Mouse (Mus musculus) ovary, adult 10 weeks (tissue): Measurements from ENCODE around the gene Vmn1r171. TPM values are rescaled to one million over a fixed set of nuclear protein-coding genes. Genes with fewer than 3 reads are reported as not detected.

ENCODE experiments used
- polyA plus RNA-seq: library from polyadenylated mRNA; stranded (reverse); fragments of 350-450 nt; fragmentation: Illumina TruSeq; extraction: RNeasy Lipid Tissue Mini Kit (QIAGEN cat#74804); gene quantifications from one replicate; pipeline ENCODE4 v1.2.3, GENCODE M21; 2014

Gene Vmn1r171
- polyA plus RNA-seq: not detected

DNA sequence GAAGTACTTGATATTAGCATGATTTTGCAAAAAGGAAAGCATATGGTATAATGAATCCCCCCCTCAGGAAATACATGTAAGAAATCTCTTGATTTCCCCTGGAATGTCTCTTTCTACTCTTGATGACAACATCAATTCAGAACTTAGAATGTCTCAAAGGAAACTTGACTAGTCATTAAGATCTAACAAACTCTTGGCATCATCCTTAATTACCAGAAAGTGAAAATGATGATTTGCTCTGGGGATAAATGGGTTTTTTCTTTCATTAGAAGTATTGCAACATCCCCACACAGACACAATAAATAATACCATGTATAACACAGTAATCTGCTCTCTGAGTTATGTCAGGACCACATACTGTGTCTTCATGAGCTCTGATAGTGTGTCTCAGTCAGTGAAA is at the start of gene Vmn1r171:
Gene Vmn1r171, plus strand, starts transcription at position 301 of the 400 bp plus-strand sequence.

DNA sequence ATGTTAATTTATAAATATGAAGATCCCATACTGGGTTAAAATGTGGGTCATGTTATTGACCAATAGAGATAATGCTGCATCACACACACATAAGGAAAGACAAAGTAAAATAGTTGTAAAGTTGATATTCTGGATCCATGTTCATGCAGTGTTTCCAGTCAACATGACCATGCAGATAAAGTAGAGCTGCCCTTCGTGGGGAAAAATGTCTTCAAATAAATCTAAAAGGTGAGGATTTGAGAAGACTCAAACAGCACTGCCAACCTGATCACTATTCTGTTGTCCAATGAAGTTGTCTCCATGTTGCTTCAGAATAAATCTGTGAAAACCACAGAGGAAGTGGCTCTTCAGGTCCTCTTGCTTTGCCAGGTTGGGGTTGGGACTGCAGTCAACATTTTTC is 24.6 kb upstream of the Vmn1r171 start, which contains the start of gene Vmn1r170:
Gene Vmn1r170, plus strand, starts transcription at position 301 of the 400 bp plus-strand sequence.

DNA sequence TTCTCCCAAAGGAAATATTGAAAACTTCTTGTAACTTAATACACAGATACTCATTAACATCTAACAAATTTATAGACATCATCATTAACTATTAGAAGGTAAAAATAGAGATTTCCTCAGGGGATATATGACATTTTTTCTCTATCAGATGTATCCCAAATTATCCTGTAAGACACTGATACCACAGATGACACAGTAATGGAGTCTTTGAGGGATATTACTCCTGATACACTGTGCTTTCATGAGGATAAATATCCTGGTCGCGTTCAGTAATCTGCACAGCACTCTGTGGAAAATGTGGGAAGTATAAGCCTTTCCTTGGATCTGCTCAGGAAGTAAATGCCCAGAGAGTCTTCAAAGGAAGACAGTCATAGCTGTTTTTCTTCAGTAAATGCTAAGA is 27.5 kb downstream of the Vmn1r171 start, which contains the start of gene Vmn1r172:
Gene Vmn1r172, plus strand, starts transcription at position 301 of the 400 bp plus-strand sequence.

Other genes starting within 250 kb of the Vmn1r171 start
- gene Nlrp5, start 244.8 kb upstream of the Vmn1r171 start, polyA plus RNA-seq: 52.9 TPM
- gene Vmn1r167, start 123.5 kb upstream of the Vmn1r171 start, polyA plus RNA-seq: not detected
- not detected for gene Vmn1r168, start 91.0 kb upstream of the Vmn1r171 start, polyA plus RNA-seq
- not detected for gene Vmn1r169, start 55.2 kb upstream of the Vmn1r171 start, polyA plus RNA-seq
- not detected for gene Vmn1r170, start 24.5 kb upstream of the Vmn1r171 start, polyA plus RNA-seq
- not detected for gene Vmn1r172, start 27.6 kb downstream of the Vmn1r171 start, polyA plus RNA-seq
- gene Vmn1r173, start 70.0 kb downstream of the Vmn1r171 start, polyA plus RNA-seq: not detected
- not detected for gene Vmn1r174, start 121.5 kb downstream of the Vmn1r171 start, polyA plus RNA-seq
- gene Vmn1r175, start 179.9 kb downstream of the Vmn1r171 start, polyA plus RNA-seq: not detected
- not detected for gene Vmn1r176, start 206.7 kb downstream of the Vmn1r171 start, polyA plus RNA-seq
- gene Vmn1r177, start 235.7 kb downstream of the Vmn1r171 start, polyA plus RNA-seq: not detected